Mouse (Mus musculus): Measurements from ENCODE around the gene Gm3952. TPM values are rescaled to one million over a fixed set of nuclear protein-coding genes. Genes with fewer than 3 reads are reported as not detected.

Gene Gm3952
- not detected for total RNA-seq (2021)
- long read RNA-seq, experiment 1, result 0 reads
- long read RNA-seq, experiment 2, result 0 reads

GRCm38 (mm10) chr8:128798594-128798993, at the start of gene Gm3952:
TSS of gene Gm3952 (minus strand) at chr8:128798694.
- no peak for DNase-seq (ENCODE audit: low spot score in 2 of 2)

- no peak for DNase-seq (ENCODE audit: low spot score in 2 of 2)
Measured at GRCm38 (mm10) chr8:128843749-128844148, 45.3 kb upstream of the Gm3952 start.

- DNase-seq (ENCODE audit: low spot score in 2 of 2), result no peak
Measured at GRCm38 (mm10) chr8:128812521-128812920, 14.0 kb upstream of the Gm3952 start.

GRCm38 (mm10) chr8:128735692-128736091, 62.8 kb downstream of the Gm3952 start:
- DNase-seq (ENCODE audit: low spot score in 2 of 2), result peak in 1 of 2 experiments; percentile 10

GRCm38 (mm10) chr8:128734118-128734517, 64.4 kb downstream of the Gm3952 start:
- DNase-seq (ENCODE audit: low spot score in 2 of 2), result no peak

- no peak for DNase-seq (ENCODE audit: low spot score in 2 of 2)
Measured at GRCm38 (mm10) chr8:128732254-128732653, 66.2 kb downstream of the Gm3952 start.

- no peak for DNase-seq (ENCODE audit: low spot score in 2 of 2)
Measured at GRCm38 (mm10) chr8:128727213-128727612, 71.3 kb downstream of the Gm3952 start.

- DNase-seq (ENCODE audit: low spot score in 2 of 2), result peak in 1 of 2 experiments; percentile 15
Measured at GRCm38 (mm10) chr8:128724819-128725218, 73.7 kb downstream of the Gm3952 start.

- peak; percentile 12 to 50 for DNase-seq (ENCODE audit: low spot score in 2 of 2)
Measured at GRCm38 (mm10) chr8:128716184-128716583, 82.3 kb downstream of the Gm3952 start.

- peak; percentile 57 to 78 for DNase-seq (ENCODE audit: low spot score in 2 of 2)
Measured at GRCm38 (mm10) chr8:128709261-128709660, 89.2 kb downstream of the Gm3952 start.

- DNase-seq (ENCODE audit: low spot score in 2 of 2), result no peak
Measured at GRCm38 (mm10) chr8:128704836-128705235, 93.7 kb downstream of the Gm3952 start.

- no peak for DNase-seq (ENCODE audit: low spot score in 2 of 2)
Measured at GRCm38 (mm10) chr8:128704376-128704775, 94.1 kb downstream of the Gm3952 start.

- no peak for DNase-seq (ENCODE audit: low spot score in 2 of 2)
Measured at GRCm38 (mm10) chr8:128697945-128698344, 100.5 kb downstream of the Gm3952 start.

GRCm38 (mm10) chr8:128696701-128697397, 101.6 kb downstream of the Gm3952 start:
- no peak for DNase-seq (ENCODE audit: low spot score in 2 of 2)

Other genes with a start within 250 kb of the Gm3952 start
- 10 to 100 TPM; 40.9 to 45.3 TPM for gene Itgb1, start 113.0 kb downstream of the Gm3952 start, total RNA-seq (2021)